Mouse (Mus musculus) left cerebral cortex, adult 8-10 months (tissue): ENCODE results near the gene Tbc1d9b. TPM values are rescaled to one million over a fixed set of nuclear protein-coding genes. Genes with fewer than 3 reads are reported as not detected.

ENCODE experiments used
- DNase-seq, 2 experiments: peaks; one replicate each; pipeline ENCODE4 v3.0.0; 2022; ENCODE audit warnings: low spot score in 2 of 2
- total RNA-seq, 4 experiments: library from RNA; stranded (reverse); gene quantifications; 2 replicates each; pipeline ENCODE4 v1.2.4; 2022

Gene Tbc1d9b
- total RNA-seq, 4 experiments from 2014 or later = 125 to 140 (median 133) TPM

GRCm38 (mm10) chr11:50138206-50138822 is 7.1 kb downstream of the Tbc1d9b start:
- no peak for DNase-seq

GRCm38 (mm10) chr11:50139571-50139970 is 8.4 kb downstream of the Tbc1d9b start:
- no peak for DNase-seq

- DNase-seq = no peak
Measured at GRCm38 (mm10) chr11:50145529-50145928, 14.3 kb downstream of the Tbc1d9b start.

- no peak for DNase-seq
Measured at GRCm38 (mm10) chr11:50146121-50146520, 14.9 kb downstream of the Tbc1d9b start.

- DNase-seq = no peak
Measured at GRCm38 (mm10) chr11:50147267-50147957, 16.2 kb downstream of the Tbc1d9b start.

GRCm38 (mm10) chr11:50147958-50148476 is 16.8 kb downstream of the Tbc1d9b start:
- no peak for DNase-seq

GRCm38 (mm10) chr11:50149200-50149599 is 18.0 kb downstream of the Tbc1d9b start:
- no peak for DNase-seq

GRCm38 (mm10) chr11:50149603-50150150 is 18.5 kb downstream of the Tbc1d9b start:
- DNase-seq = no peak

GRCm38 (mm10) chr11:50151374-50151773 is 20.2 kb downstream of the Tbc1d9b start:
- no peak for DNase-seq

- no peak for DNase-seq
Measured at GRCm38 (mm10) chr11:50154166-50154565, 23.0 kb downstream of the Tbc1d9b start.

GRCm38 (mm10) chr11:50154777-50155520 is 23.8 kb downstream of the Tbc1d9b start:
- no peak for DNase-seq

- no peak for DNase-seq
Measured at GRCm38 (mm10) chr11:50155785-50156184, 24.6 kb downstream of the Tbc1d9b start.

GRCm38 (mm10) chr11:50156725-50157258 is 25.6 kb downstream of the Tbc1d9b start:
- no peak for DNase-seq

- no peak for DNase-seq
Measured at GRCm38 (mm10) chr11:50158346-50158745, 27.1 kb downstream of the Tbc1d9b start.

- no peak for DNase-seq
Measured at GRCm38 (mm10) chr11:50159347-50159746, 28.2 kb downstream of the Tbc1d9b start.

- DNase-seq = peak in 1 of 2 experiments; percentile 30
Measured at GRCm38 (mm10) chr11:50161578-50162304, 30.5 kb downstream of the Tbc1d9b start.

- DNase-seq = no peak
Measured at GRCm38 (mm10) chr11:50162338-50163050, 31.3 kb downstream of the Tbc1d9b start.

- DNase-seq = no peak
Measured at GRCm38 (mm10) chr11:50168352-50168751, 37.2 kb downstream of the Tbc1d9b start.

GRCm38 (mm10) chr11:50174111-50174729 is 43.0 kb downstream of the Tbc1d9b start, which contains the start of gene Mrnip:
TSS of gene Mrnip (plus strand) at chr11:50174444.
- peak in 1 of 2 experiments; percentile 24 for DNase-seq
